Mouse (Mus musculus): Measurements from ENCODE around the gene Kng1.
"Not testable (repeated sequence)": the region's sequence is repeated elsewhere in the genome, so short reads cannot be mapped to it uniquely, and the experiment has no call there.

Gene Kng1

DNA sequence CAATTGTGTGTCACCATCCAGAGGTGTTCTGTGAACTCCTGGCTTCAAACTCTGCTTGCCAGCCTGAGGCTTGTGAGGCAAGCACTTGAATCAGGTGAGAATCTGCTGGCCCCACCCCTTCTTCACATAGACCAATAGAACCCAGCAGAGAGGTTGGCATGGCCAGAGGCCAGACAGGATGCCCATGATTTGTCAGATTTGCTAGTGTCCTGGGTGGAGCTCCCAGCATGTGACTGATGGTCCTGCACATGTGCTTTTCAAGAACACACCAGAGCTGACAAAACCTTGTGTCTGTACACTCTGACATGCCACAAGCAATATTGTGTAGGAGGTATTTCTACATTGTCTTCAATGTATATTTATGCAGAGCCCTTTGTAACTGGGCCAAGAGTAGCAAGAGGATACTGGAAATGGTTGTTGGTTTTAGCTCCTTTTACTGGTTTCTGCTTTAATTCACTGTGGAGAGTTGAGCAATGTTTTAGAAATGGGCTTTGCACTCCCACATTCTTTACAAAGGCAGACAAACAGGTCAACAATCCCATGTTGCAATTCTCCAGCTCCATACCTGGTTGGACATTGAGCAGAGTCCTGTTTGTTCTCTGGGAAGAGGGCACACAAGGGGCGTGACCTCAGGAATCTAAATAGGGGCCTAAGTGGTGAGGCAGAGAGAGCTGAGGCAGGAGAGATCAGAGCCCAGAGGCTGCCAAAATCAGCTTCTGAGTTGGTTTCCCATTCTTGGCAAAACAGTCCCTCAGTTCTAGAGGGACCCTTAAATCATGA, at the start of gene Kng1:
Gene Kng1, plus strand, starts transcription at position 198 of the 780 bp plus-strand sequence.
- not testable (repeated sequence) for DNase-seq (ENCODE audit: low spot score in 2 of 2)

DNA sequence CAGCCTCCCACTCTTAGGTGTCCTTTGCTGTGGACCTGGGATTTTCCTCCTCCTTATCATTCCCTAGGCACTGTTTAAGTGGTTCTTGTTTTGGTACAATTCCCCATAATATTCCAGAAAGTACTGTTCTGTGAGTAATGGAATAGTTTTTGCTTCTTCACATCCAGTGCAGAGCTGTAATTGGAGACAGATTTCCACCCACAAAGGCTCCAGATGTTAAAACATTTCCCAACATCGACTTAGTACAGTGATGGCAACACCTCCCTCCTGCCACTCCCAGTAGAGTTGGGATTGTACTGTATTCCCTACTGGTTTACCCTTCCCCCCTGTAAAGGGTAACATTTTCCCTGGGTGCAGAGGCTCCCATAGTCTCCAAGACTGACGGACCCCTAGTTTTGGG, 43.9 kb upstream of the Kng1 start:
- DNase-seq (ENCODE audit: low spot score in 2 of 2) = not testable (repeated sequence)

DNA sequence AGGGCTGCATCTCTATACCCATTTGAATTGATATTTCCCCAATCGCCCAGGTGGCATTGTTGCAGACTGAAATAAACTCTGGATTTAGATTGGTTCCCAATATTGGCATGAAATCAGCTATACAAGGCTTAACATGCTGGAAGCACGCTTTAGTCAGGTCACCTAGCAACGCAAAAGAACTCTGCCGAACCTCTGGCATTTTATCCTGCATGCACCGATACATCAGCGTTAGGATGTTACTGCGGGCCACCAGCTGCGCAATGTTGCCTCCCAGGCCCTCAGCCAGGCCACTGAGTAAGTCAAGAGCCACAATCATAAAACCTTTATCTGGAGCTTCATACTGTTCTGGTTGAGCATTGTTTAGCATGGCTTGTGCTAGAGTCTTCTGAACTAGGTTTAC, 43.0 kb upstream of the Kng1 start:
- DNase-seq (ENCODE audit: low spot score in 2 of 2) = not testable (repeated sequence)

DNA sequence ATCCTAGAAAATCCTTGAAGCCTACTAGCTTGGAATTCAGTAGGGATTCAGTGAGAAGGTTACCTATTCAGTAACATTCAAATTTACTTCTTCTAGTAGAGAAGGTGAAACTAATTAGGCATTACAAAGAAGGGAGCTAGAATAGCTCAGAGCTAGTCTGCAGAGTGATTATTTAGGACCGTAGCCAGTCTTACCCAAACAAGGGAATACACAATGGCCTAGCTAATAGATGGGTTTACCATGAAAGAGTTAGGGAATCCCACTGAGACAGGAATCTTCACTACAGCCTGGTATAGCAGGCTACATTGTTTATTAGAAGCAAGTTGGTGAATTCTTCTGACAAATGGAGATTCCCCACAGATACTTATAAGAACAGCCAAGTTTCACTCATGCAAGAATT, 37.1 kb upstream of the Kng1 start:
- DNase-seq (ENCODE audit: low spot score in 2 of 2) = not testable (repeated sequence)

DNA sequence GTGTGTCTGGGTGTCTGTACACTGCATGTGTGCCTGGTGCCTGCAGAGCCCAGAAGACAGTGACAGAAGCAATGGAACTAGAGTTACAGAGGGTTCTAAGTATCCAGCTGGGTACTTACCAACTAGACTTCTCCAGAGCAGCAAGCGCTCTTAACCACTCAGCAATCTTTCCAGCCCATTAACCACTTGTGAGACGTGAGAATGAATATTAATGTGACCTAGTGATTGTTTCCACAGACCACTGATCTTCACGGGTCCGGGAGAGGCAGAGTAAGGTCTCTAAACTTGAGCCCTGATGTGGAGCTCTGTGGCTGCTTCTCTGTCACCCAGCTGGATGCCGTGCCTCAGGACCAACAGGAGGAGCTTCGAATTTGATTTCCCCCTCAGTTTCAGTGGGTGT, 32.6 kb upstream of the Kng1 start:
- no peak for DNase-seq (ENCODE audit: low spot score in 2 of 2)

DNA sequence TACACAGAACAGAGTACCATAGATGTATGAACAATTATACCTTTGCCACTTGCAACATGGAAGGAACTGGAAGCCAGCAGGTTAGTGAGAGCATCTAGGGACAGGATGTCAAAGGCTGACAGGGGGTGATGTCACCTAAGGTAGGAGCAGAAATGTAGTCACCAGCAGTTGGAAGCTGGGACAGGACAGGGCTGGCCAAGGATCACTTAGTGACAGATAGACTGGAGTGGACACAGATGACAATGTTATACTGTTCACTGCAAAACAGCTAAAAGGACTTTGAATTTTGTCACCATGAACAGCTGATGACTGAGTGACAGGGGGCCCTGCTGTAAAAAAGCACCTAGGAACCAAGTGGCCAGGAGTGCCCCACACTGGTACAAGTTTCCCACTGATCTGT, 31.1 kb upstream of the Kng1 start:
- no peak for DNase-seq (ENCODE audit: low spot score in 2 of 2)

DNA sequence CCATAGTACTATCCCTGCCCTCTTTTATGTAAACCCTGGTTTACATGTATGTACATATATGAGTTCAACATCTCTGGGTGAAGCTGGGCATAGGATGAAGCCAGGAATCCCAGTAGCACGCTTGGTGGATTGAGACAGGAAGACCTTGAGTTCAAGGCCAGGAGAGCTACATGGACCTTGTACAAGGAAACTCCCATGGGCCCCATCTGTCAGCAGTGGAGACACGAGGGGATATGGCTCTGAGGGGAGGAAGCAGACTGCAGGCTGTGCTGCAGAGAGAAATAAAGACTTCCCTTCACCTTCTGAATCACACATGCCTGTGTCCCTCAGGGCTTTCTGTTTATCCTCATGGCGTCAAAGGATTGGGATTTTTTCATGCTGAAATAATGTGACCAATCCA, 30.3 kb upstream of the Kng1 start:
- not testable (repeated sequence) for DNase-seq (ENCODE audit: low spot score in 2 of 2)

DNA sequence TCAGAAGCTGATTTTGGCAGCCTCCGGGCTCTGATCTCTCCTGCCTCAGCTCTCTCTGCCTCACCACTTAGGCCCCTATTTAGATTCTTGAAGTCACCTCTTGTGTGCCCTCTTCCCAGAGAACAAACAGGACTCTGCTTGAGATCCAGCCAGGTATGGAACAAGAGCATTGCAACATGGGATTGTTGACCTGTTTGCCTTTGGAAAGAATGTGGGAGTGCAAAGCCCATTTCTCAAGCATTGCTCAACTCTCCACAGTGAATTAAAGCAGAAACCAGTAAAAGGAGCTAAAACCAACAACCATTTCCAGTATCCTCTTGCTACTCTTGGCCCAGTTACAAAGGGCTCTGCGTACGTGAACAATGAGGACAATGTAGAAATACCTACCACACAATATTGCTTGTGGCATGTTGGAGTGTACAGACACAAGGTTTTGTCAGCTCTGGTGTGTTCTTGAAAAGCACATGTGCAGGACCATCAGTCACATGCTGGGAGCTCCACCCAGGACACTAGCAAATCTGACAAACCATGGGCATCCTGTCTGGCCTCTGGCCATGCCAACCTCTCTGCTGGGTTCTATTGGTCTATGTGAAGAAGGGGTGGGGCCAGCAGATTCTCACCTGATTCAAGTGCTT, 28.6 kb upstream of the Kng1 start, which contains the start of gene Kng2:
Gene Kng2, minus strand, starts transcription at position 517 of the 635 bp plus-strand sequence.
- DNase-seq (ENCODE audit: low spot score in 2 of 2) = not testable (repeated sequence)

DNA sequence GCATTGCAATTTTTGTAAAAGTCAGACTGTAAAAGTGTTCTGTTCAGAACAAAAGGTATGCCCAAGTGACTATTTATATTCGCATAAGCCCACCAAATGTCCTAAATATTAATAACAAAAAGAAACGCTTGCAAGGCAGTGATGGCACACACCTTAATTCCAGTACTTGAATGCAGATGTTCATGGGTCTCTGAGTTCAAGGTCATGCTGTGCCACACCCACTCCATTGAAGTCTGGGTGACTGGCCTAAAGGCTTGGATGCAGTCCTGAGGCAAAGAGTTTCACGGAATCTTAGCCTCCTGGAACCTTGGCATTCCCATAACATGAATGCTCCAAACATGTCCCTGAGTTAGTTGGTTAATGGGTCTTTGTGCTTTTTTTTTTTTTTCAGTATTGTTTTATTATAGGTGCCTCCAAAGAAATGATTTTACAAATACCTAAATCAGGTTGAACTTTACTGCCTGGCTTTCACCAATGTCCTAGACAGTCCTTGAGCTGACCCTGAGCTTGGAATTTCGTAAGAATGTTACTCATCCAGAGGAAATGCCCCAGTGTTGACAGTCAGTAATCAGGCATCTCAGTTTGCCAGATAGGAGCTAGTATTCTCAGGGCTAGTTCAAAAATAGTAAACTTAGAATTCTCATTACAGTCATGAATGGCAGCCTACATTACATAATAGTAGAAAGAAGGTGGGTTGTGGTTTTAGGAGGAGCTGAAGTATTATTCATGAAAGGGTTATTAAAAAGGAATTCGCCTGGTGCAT, 26.8 kb upstream of the Kng1 start:
- DNase-seq (ENCODE audit: low spot score in 2 of 2) = no peak

DNA sequence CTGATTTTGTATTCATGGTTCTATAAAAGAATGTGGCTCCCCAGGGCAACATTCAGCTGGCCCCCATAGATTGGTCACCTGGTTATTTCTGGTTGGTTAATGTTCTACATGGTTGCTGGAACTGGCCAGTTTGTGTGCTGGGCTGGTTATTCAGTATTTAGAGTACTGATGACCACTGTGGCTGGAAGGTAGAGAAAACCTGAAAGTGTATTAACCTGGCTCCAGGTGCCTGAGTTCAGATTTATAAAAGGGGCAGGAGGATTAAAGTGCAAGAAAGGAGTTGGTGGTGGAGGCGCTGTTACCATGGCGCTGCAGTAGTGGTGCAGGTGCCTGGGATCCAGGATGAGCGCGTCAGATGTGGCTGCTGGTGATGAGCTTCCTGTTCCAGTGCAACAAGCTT, 24.0 kb upstream of the Kng1 start:
- no peak for DNase-seq (ENCODE audit: low spot score in 2 of 2)

DNA sequence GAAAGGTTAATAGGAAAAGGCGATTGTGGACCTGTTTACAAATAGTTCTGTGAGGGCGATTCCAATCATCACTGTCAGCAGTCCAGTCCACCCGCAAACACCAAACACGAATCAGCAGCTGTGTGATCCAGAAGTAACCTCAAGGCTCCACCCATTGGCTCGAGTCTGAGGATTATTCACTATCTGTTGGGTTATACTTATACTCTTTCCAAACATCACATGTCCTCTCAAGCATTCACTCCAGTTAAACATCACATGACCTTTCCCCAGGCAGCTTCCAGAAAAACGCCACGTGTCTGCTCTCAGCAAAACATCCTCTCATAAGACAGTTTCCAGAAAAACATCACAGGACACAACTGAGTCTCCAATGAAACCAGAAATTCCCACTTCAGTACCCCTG, 19.9 kb upstream of the Kng1 start:
- DNase-seq (ENCODE audit: low spot score in 2 of 2) = no peak

DNA sequence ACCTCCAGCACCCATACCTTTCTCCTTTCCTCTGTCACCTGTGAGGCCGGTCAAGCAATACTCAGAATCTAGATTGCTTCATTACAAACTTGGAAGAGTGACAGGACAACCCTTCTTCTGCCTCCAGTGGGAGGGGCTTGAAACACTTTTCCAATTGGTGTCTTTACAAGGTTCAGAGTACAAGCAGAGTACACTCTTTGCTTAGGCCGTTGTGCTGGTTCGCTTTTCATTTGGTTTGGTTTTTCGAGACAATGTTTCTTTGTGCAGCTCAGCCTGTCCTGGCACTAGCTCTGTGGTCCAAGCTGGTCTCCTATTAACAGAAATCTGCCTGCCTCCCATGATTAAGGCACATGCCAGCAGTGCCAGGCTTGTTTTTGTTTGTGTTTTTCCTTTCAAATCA, 18.4 kb upstream of the Kng1 start:
- DNase-seq (ENCODE audit: low spot score in 2 of 2) = no peak

DNA sequence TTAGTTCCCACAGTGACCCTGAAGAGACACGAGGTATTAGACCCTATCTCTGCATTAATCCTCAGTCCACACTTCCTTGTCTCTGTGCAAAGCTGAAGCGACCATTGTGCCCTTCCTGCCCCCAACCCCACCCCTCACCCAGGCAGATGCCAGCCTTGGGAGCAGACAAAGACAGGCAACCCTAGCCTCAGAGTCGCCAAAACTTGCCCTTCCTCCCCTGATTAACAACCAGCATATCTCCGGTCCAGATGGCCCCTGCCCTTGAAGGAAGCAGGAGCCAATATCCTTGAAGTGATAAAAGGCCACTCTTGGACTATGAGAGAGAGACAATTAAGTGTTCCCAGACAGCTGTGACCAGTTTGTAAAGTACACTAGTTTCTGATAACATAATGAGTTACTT, 16.8 kb upstream of the Kng1 start:
- no peak for DNase-seq (ENCODE audit: low spot score in 2 of 2)

DNA sequence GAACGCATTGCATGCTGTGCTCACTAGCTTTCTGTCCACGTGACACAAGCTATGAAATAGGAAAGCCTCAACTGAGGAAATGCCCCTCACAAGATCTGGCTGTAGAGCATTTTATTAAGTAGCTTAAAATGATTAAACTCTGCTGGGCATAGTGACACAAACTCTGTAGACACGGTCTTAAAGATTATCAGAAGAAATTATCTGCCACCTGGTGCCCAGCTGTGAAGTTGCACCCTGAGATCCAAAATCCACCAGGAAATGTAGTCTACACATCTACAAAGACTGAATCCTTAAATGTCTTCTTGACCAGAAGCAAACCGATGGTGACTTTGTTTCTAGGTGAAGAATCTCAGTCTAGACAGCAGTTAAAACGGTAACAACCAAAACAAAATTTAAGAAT, 11.3 kb upstream of the Kng1 start:
- DNase-seq (ENCODE audit: low spot score in 2 of 2) = no peak

DNA sequence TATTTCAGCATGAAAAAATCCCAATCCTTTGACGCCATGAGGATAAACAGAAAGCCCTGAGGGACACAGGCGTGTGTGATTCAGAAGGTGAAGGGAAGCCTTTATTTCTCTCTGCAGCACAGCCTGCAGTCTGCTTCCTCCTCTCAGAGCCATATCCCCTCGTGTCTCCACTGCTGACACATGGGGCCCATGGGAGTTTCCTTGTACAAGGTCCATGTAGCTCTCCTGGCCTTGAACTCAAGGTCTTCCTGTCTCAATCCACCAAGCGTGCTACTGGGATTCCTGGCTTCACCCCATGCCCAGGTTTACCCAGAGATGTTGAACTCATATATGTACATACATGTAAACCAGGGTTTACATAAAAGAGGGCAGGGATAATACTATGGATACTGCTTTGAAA, 2.0 kb downstream of the Kng1 start:
- not testable (repeated sequence) for DNase-seq (ENCODE audit: low spot score in 2 of 2)

DNA sequence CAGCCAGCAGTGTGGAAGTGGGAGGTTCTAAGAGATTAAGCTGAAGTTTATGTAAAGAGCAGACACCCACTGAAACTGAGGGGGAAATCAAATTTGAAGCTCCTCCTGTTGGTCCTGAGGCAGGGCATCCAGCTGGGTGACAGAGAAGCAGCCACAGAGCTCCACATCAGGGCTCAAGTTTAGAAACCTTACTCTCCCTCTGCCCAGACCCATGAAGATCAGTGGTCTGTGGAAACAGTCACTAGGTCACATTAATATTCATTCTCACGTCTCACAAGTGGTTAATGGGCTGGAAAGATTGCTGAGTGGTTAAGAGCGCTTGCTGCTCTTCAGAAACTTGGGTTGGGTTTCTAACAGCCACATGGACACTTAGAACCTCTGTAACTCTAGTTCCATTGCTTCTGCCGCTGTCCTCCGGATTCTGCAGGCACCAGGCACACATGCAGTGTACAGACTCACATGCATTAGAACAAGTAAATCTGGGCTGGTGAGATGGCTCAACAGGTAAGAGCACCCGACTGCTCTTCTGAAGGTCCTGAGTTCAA, 3.2 kb downstream of the Kng1 start:
- DNase-seq (ENCODE audit: low spot score in 2 of 2) = not testable (repeated sequence)

DNA sequence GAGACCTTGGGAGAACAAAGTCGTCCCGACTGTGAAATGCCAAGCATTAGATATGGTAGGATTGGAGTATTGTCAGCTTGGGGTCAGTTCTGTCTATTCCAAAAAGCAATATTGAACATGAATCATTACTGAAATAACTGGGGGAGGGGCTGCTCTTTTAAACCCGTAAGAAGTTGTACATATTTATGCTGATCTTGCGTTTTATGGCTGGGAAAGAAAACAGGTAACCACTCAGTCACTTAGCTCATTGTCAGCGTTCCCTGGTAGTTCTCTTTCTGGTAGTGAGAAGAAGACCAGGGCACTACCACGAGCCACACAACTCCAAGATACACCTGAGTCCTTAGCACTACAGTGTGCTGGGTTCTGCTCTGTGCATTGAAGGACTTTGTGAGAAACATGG, 19.9 kb downstream of the Kng1 start:
- not testable (repeated sequence) for DNase-seq (ENCODE audit: low spot score in 2 of 2)

DNA sequence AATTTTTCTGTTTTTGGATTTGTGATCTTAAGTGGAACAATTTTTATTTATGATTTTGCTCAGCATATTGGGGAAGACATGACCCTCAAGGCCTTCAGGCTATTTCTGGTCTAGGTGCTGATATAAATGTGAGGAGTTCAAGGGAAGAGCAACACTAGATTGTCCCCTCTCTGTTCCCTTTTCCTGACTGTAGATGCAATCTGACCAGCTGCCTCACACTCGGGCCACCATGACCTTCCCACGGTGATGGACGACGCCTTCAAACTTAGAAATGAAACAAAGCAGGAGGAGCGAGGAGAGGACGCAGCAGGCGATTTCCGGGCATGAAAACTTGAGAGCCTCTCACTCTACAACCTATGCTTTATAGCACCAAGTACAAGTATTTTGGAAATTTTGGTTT, 29.5 kb downstream of the Kng1 start:
- not testable (repeated sequence) for DNase-seq (ENCODE audit: low spot score in 2 of 2)

DNA sequence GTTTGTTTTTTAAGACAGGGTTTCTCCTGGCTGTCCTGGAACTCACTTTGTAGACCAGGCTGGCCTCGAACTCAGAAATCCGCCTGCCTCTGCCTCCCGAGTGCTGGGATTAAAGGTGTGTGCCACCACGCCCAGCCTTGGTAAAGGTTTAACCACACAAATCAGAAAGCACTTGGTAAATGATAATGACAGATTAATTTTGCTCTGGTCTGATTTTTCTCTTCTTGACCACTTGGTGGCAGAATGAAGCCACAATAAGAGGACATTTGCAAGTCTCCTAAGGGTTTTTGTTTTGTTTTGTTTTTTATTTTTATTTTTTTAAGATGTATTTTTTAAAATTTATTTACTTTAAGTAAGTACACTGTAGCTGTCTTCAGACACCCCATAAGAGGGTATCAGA, 30.0 kb downstream of the Kng1 start:
- not testable (repeated sequence) for DNase-seq (ENCODE audit: low spot score in 2 of 2)

DNA sequence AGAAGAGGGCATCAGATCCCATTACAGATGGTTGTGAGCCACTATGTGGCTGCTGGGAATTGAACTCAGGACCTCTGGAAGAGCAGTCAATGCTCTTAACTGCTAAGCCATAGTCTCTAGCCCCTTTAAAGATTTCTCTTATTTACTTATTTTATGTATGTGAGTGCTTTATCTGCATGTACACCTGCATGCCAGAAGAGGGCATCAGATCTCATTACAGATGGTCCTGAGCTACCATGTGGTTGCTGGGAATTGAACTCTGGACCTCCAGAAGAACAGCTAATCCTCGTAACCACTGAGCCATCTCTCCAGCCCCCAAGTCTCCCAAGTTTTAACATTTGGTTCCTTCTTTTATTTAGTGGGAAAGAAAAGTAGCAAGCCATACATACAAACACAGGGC, 30.8 kb downstream of the Kng1 start:
- not testable (repeated sequence) for DNase-seq (ENCODE audit: low spot score in 2 of 2)

DNA sequence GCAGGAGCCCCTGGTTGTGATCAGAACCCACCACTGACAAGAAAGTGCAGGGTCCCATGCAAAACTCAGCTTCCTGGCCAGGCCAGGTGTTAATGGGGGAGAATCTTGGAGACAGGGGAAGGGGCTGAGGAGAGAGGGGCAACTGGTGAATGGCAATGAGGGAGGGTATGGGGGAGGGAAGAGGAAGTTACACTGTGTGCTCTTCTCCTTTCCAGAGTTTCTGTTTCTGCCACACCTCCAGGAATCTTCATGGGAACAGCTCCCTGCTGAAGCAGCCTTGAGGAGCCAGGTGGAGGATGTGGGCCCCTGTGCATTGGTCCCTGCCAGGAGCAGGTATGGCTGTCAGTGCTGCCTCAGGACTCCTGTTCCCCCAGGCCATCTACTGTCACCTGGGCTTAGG, 33.7 kb downstream of the Kng1 start:
- DNase-seq (ENCODE audit: low spot score in 2 of 2) = not testable (repeated sequence)

DNA sequence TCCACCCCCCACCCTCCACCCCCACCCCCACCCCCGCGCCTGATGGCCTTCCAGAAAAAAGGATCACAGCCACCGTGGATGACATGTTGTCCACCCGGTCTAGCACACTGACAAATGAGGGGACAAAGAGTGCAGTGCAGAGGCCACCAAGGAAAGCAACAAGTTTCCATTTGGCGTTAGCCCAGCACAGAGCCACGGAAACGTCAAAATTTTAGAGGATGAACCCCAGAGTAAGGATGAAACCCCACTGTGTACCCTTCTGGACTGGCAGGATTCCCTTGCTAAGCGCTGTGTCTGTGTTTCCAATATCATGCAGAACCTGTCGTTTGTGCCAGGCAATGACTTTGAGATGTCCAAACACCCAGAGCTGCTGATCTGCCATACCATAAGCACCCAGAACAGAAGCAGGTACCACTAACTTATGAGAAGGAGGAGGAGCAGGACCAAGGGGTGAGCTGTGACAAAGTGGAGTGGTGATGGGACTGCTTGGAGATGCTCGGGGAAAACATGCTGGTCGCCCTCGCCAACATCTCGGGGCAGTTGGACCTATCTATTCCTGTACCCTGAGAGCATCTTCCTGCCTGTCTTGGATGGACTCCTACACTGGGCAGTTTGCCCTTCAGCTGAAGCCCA, 35.8 kb downstream of the Kng1 start:
- no peak for DNase-seq (ENCODE audit: low spot score in 2 of 2)

Data from thymus, postnatal 10 days (tissue).